Mouse (Mus musculus) lung, embryonic 14.5 days (tissue): Measurements from ENCODE around the gene Chrm1. TPM values are rescaled to one million over a fixed set of nuclear protein-coding genes. Genes with fewer than 3 reads are reported as not detected.
"Not testable (repeated sequence)": the region's sequence is repeated elsewhere in the genome, so short reads cannot be mapped to it uniquely, and the experiment has no call there.

Experiments
- ATAC-seq: fragments of 200-750 bp; cut with Nextera tagmentation; 2 replicates; pipeline ENCODE4 v1.8.0; 2017; ENCODE audit warnings: mild to moderate bottlenecking, moderate TSS enrichment, moderate library complexity; ENCODE audit not compliant: insufficient read depth
- DNase-seq: peaks from one replicate; pipeline ENCODE4 v3.0.0-alpha.2; 2015
- H3K27ac ChIP-seq: fragments of 300-500 bp; sonication (generic); 2 replicates; pipeline ENCODE4 v1.5.1; 2014; ENCODE audit warnings: low read depth, mild to moderate bottlenecking, moderate library complexity
- H3K27me3 ChIP-seq: fragments of 300-500 bp; sonication (generic); 2 replicates; pipeline ENCODE4 v1.6.1; 2014; ENCODE audit warnings: low read length, control low read depth; ENCODE audit not compliant: insufficient read depth
- H3K36me3 ChIP-seq: fragments of 300-500 bp; sonication (generic); 2 replicates; pipeline ENCODE4 v1.6.1; 2014; ENCODE audit warnings: control low read depth; ENCODE audit not compliant: insufficient read depth
- H3K4me1 ChIP-seq: fragments of 300-500 bp; sonication (generic); 2 replicates; pipeline ENCODE4 v1.6.1; 2014; ENCODE audit warnings: antibody characterized with exemption, control low read depth; ENCODE audit not compliant: insufficient read depth
- H3K4me2 ChIP-seq: fragments of 300-500 bp; sonication (generic); 2 replicates; pipeline ENCODE4 v1.6.1; 2014; ENCODE audit warnings: mild to moderate bottlenecking
- H3K4me3 ChIP-seq: fragments of 300-500 bp; sonication (generic); 2 replicates; pipeline ENCODE4 v1.5.1; 2014; ENCODE audit warnings: low read depth, low read length
- H3K9ac ChIP-seq: fragments of 300-500 bp; sonication (generic); 2 replicates; pipeline ENCODE4 v1.6.1; 2014
- H3K9me3 ChIP-seq: fragments of 300-500 bp; sonication (generic); 2 replicates; pipeline ENCODE4 v1.6.1; 2016; ENCODE audit warnings: low read depth, low read length, control low read depth
- CTCF ChIP-seq: IDR thresholded peaks from 2 replicates; pipeline ENCODE4 v1.5.1; 2016; ENCODE audit warnings: antibody characterized with exemption, low read depth
- WGBS: fragments of 180-500 bp; shearing (Covaris S2); extraction: QIAGEN DNeasy Blood & Tissue Kit; methylation state at CpG from one replicate; pipeline ENCODE4 v1.1.7; 2014; 5-methylcytosine and 5-hydroxymethylcytosine counted together
- polyA plus RNA-seq: library from polyadenylated mRNA; unstranded; fragments of >200 nt; fragmentation: Nextera tagmentation; extraction: Ambion mirVana; gene quantifications from 2 replicates; pipeline ENCODE4 v1.2.1, GENCODE M21; 2014

Gene Chrm1
- polyA plus RNA-seq, 1 experiment from 2014 or later, result 0.08 TPM

DNA sequence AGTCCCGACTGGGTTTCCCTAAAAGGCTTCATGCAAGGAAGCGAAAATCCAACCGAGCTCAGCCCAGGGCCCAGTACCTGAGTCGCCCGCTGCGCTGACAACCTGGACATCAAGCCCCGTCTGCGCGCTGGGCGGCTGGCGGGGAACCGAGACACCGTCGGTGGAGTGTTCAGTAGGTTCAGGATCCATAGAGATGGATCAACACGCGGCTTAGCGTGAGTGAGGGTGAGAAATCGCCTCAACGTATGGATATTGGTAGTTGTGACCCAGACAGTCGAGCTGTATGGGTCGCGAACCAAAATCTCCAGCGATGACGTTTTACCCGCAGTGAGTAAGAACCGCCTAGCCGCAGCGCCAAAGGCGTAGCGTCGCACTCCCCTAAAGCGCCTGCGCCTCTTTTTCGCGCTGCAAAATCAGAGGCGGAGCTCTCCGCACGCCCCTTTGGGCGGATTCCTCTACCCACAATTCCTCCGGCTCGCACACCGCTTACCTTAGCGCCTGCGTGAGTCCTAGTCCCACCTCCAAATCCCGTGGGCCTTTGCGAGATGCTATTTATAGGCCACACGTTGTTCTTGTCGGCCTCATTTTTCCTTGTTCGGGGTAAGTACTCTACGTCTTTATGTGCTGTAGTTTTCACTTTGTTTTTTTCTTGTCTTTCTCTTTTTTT lies 59.5 kb downstream of the Chrm1 start, which contains the start of gene Slc3a2:
TSS of gene Slc3a2 (minus strand) at position 463 of the 667 bp plus-strand sequence.
- DNase-seq (peak; percentile 99), ATAC-seq (peak; percentile 94)
- WGBS, result under 1% methylated on average over 50 of the region's 50 CpGs
- peak within 1 kb of the TSS; percentile 74 for H3K4me3 ChIP-seq
- H3K27me3 ChIP-seq, result no peaks in the 10 kb centered on the region
- TF ChIP-seq CTCF, result no peak
- H3K9me3 ChIP-seq, result no peaks in the 10 kb centered on the region
- H3K4me2 ChIP-seq, result peak within 1 kb of the TSS; percentile 97
- peak within 1 kb of the TSS; percentile 97 for H3K27ac ChIP-seq
- peaks cover 12% of the 10 kb centered on the region; the same call in 1 of the 2 replicates for H3K4me1 ChIP-seq
- peaks cover 32% of the 10 kb centered on the region for H3K36me3 ChIP-seq
- peak within 1 kb of the TSS; percentile 98 for H3K9ac ChIP-seq

GRCm38 (mm10) chr19:8723574-8724346 lies 60.2 kb downstream of the Chrm1 start:
- Histone ChIP-seq H3K27me3 (no peaks in the 10 kb centered on the region), H3K36me3 (peaks cover 32% of the 10 kb centered on the region), H3K4me1 (peaks cover 12% of the 10 kb centered on the region; the same call in 1 of the 2 replicates), H3K27ac (peak overlapping the region; percentile 97), H3K4me2 (peak overlapping the region; percentile 97), H3K4me3 (peak overlapping the region; percentile 74), H3K9ac (peak overlapping the region; percentile 98), H3K9me3 (no peaks in the 10 kb centered on the region)
- DNase-seq (peak; percentile 57), ATAC-seq (no peak)
- WGBS, result under 1% methylated on average over 20 of the region's 20 CpGs
- TF ChIP-seq CTCF, result 0 out of 2 replicates have a peak, but pooled peaks have one; percentile 1

DNA sequence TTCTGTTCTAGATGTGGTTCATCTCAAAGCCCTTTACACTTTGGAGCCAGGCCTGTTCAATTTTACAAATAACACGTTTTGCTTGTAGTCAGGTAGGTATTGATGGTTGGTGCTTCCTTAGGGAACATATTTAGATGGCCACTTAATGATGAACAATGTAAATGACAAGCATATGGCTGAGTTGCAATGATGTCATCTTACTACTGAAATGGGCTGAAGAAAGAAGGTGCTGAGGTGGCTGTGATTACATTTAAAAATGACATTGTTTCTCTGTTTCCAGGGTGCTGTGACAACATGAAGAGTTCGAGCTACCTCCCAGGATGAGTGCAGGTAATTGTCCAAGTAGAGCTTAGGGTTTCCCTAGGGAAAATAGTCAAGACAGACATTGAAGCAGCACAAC lies 60.8 kb downstream of the Chrm1 start:
- ATAC-seq, result no peak
- H3K36me3 ChIP-seq, result peaks cover 32% of the 10 kb centered on the region
- H3K4me1 ChIP-seq, result peaks cover 12% of the 10 kb centered on the region; the same call in 1 of the 2 replicates
- H3K27me3 ChIP-seq, result no peaks in the 10 kb centered on the region
- TF ChIP-seq CTCF, result no peak
- H3K4me2 ChIP-seq, result peak overlapping the region; percentile 97
- H3K4me3 ChIP-seq, result peak overlapping the region; percentile 74
- peak overlapping the region; percentile 98 for H3K9ac ChIP-seq
- no peaks in the 10 kb centered on the region for H3K9me3 ChIP-seq
- DNase-seq, result no peak
- WGBS, result 1% methylated on average over 2 of the region's 2 CpGs
- peak overlapping the region; percentile 97 for H3K27ac ChIP-seq

DNA sequence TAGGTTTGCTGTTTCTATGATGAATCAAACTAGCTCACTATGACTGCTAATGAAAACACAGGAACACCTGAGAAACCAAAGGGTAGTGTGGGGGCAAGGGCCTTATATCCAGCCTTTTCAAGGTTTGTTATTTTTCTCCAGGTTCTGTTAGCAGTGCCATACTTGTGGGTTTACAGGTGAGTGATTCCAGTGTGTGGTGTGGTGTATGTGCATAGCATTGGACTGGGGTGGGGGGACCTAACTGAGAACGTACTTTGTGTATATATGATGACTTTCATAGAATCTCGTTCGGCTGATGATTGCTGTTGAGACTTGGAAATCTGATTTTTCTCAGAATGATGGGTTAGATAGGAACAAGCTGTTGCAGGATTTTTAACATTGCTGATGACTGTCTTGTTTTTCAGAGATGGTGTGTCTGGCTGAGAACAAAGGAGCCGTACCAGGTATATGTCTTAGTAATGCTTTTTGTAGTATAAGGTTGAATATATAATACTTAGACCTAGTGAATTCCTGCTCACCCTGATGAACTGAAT lies 61.6 kb downstream of the Chrm1 start:
- H3K4me2 ChIP-seq, result peak overlapping the region; percentile 97
- ATAC-seq (no peak), DNase-seq (no peak)
- H3K9ac ChIP-seq, result peak overlapping the region; percentile 98
- peak overlapping the region; percentile 74 for H3K4me3 ChIP-seq
- no peaks in the 10 kb centered on the region for H3K27me3 ChIP-seq
- peaks cover 12% of the 10 kb centered on the region; the same call in 1 of the 2 replicates for H3K4me1 ChIP-seq
- H3K36me3 ChIP-seq, result peaks cover 32% of the 10 kb centered on the region
- TF ChIP-seq CTCF, result no peak
- WGBS, result 38% methylated on average over 4 of the region's 4 CpGs
- peak overlapping the region; percentile 97; the same call in 1 of the 2 replicates for H3K27ac ChIP-seq
- no peaks in the 10 kb centered on the region for H3K9me3 ChIP-seq

GRCm38 (mm10) chr19:8726609-8727390 lies 63.2 kb downstream of the Chrm1 start:
- no peak for DNase-seq
- TF ChIP-seq CTCF, result no peak
- Histone ChIP-seq H3K27me3 (no peaks in the 10 kb centered on the region), H3K4me3 (peak overlapping the region; percentile 74), H3K27ac (no peak overlapping the region), H3K9me3 (no peaks in the 10 kb centered on the region), H3K9ac (no peak overlapping the region), H3K4me1 (peaks cover 11% of the 10 kb centered on the region; the same call in 1 of the 2 replicates), H3K4me2 (peak overlapping the region; percentile 97; the same call in 1 of the 2 replicates), H3K36me3 (peaks cover 32% of the 10 kb centered on the region)
- WGBS, result 18% methylated on average over 3 of the region's 3 CpGs
- no peak for ATAC-seq

DNA sequence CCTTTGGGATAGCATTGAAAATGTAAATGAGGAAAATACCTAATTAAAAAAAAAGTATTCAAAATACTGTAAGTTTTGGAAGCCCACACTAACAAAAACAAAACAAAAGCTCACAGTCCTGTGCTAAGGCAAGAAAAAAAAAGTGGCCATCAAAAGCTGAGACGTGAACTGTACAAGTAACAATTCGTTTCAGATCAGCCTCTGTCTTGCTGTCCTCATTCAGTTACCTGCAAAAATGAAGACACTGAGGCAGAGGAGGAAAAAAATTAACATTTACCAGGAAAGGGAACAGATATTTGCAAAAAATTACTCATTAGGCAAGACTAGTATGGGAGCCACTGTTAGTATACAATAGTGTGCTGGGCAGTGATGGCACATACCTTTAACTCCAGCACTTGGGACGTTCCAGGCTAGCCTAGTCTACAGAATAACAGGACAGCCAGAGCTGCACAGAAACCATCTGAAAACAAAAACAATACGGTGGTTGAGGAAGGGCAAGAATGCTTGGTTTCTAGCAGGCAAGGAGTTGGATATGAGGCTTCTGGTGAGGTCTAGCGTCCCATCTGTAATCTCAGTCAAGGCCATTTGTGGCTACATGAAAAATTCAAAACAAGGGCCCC lies 64.0 kb downstream of the Chrm1 start:
- H3K27ac ChIP-seq, result no peak overlapping the region
- no peak overlapping the region for H3K4me3 ChIP-seq
- no peaks in the 10 kb centered on the region for H3K9me3 ChIP-seq
- no peak for TF ChIP-seq CTCF
- H3K4me1 ChIP-seq, result 0 out of 2 replicates have a peak, but pooled peaks cover 6% of the 10 kb centered on the region
- ATAC-seq (no peak), DNase-seq (peak; percentile 30)
- H3K36me3 ChIP-seq, result peaks cover 32% of the 10 kb centered on the region
- no peaks in the 10 kb centered on the region for H3K27me3 ChIP-seq
- H3K9ac ChIP-seq, result no peak overlapping the region
- no peak overlapping the region for H3K4me2 ChIP-seq
- 13% methylated on average over 5 of the region's 5 CpGs for WGBS

- not testable (repeated sequence) for H3K27me3 ChIP-seq, H3K4me2 ChIP-seq, H3K27ac ChIP-seq, H3K4me1 ChIP-seq, DNase-seq, H3K4me3 ChIP-seq, H3K9me3 ChIP-seq, ATAC-seq, H3K9ac ChIP-seq
- 28% methylated on average over 3 of the region's 3 CpGs for whole genome bisulfite sequencing
- H3K36me3 ChIP-seq, result peaks cover 32% of the 10 kb centered on the region
These were observed 64.9 kb downstream of the Chrm1 start for GRCm38 (mm10) chr19:8728335-8729099.
